Mouse (Mus musculus) cerebellum, adult 8-10 months (tissue): ENCODE results near the gene Tnr.

Source experiments
- DNase-seq: peaks from one replicate; pipeline ENCODE4 v3.0.0; 2022

Tnr gene

GRCm38 (mm10) chr1:159567171-159567570 is 43.6 kb downstream of the Tnr start:
- no peak for DNase-seq

GRCm38 (mm10) chr1:159570270-159570669 is 46.7 kb downstream of the Tnr start:
- DNase-seq, result no peak

- DNase-seq, result no peak
Measured at GRCm38 (mm10) chr1:159570831-159571230, 47.3 kb downstream of the Tnr start.

GRCm38 (mm10) chr1:159571951-159572350 is 48.4 kb downstream of the Tnr start:
- no peak for DNase-seq

GRCm38 (mm10) chr1:159573116-159573515 is 49.5 kb downstream of the Tnr start:
- no peak for DNase-seq

GRCm38 (mm10) chr1:159574661-159575060 is 51.1 kb downstream of the Tnr start:
- DNase-seq, result no peak

GRCm38 (mm10) chr1:159576246-159576645 is 52.7 kb downstream of the Tnr start:
- DNase-seq, result no peak

- peak; percentile 25 for DNase-seq
Measured at GRCm38 (mm10) chr1:159578391-159578790, 54.8 kb downstream of the Tnr start.

GRCm38 (mm10) chr1:159580335-159580921 is 56.9 kb downstream of the Tnr start:
- DNase-seq, result no peak

- no peak for DNase-seq
Measured at GRCm38 (mm10) chr1:159583877-159584276, 60.3 kb downstream of the Tnr start.

GRCm38 (mm10) chr1:159588741-159589140 is 65.2 kb downstream of the Tnr start:
- DNase-seq, result no peak

GRCm38 (mm10) chr1:159594099-159595058 is 70.8 kb downstream of the Tnr start:
- DNase-seq, result no peak

- DNase-seq, result no peak
Measured at GRCm38 (mm10) chr1:159595729-159596128, 72.2 kb downstream of the Tnr start.

GRCm38 (mm10) chr1:159596640-159597039 is 73.1 kb downstream of the Tnr start:
- DNase-seq, result no peak

- DNase-seq, result no peak
Measured at GRCm38 (mm10) chr1:159613561-159613960, 90.0 kb downstream of the Tnr start.

GRCm38 (mm10) chr1:159614062-159614601 is 90.6 kb downstream of the Tnr start:
- no peak for DNase-seq

GRCm38 (mm10) chr1:159614644-159615431 is 91.3 kb downstream of the Tnr start:
- peak; percentile 17 for DNase-seq

- no peak for DNase-seq
Measured at GRCm38 (mm10) chr1:159615686-159616085, 92.1 kb downstream of the Tnr start.

- no peak for DNase-seq
Measured at GRCm38 (mm10) chr1:159619205-159619604, 95.6 kb downstream of the Tnr start.

- DNase-seq, result no peak
Measured at GRCm38 (mm10) chr1:159621321-159621720, 97.8 kb downstream of the Tnr start.

GRCm38 (mm10) chr1:159629119-159629518 is 105.5 kb downstream of the Tnr start:
- no peak for DNase-seq

GRCm38 (mm10) chr1:159629822-159630589 is 106.4 kb downstream of the Tnr start:
- DNase-seq, result no peak
